Mouse (Mus musculus): ENCODE data around the gene Slc35e3.
"Not testable (repeated sequence)": the region's sequence is repeated elsewhere in the genome, so short reads cannot be mapped to it uniquely, and the experiment has no call there.

Slc35e3 gene

DNA sequence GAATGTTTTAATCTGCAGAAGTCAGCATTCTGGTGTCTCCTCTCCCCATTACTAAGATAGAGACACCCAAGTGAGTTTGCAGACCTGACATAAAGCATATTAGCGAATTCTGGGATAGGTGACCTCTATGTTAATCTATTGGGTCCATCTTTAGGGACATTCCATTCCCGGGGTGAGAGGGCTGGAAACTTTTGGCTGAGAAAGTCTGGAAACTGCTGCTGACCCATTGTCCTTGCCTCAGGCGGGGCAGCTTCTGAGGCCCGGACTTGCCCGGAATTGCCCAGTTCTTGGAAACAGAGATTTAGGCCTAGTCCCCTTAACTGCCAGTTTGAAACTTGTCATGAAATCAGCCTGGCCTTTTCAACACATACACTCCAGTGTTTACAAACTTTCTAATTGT lies 34.8 kb downstream of the Slc35e3 start:
- DNase-seq = no peak

DNA sequence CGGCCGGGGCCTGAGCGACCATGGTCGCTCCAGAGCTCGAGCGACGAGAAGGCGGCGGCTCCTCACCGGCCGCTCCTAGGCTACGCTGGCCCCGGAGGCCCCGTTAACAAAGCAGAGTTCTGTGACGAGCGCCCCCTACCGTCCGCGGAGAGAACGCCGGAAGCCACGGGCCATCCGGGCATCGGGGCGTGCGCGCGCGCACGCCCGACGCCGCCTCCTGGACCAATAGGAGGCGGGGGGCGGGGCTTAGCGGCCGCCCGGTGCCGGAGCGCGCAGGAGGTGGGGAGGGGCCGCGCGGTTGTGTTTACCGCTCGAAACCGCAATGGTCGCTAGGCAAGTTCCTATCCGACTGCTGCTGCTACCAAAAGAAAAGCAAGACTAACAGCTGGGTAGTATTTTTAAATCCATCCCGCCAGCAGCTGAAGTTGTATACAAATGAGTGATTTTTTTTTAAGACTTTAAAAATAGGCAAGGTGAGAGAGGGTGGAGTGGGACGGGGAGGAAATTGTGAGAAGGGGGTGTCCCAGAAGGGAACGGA lies 35.5 kb downstream of the Slc35e3 start, which contains the start of gene Mdm2:
TSS of gene Mdm2 (minus strand) at position 155 of the 538 bp plus-strand sequence.
- peak; percentile 99 for DNase-seq

DNA sequence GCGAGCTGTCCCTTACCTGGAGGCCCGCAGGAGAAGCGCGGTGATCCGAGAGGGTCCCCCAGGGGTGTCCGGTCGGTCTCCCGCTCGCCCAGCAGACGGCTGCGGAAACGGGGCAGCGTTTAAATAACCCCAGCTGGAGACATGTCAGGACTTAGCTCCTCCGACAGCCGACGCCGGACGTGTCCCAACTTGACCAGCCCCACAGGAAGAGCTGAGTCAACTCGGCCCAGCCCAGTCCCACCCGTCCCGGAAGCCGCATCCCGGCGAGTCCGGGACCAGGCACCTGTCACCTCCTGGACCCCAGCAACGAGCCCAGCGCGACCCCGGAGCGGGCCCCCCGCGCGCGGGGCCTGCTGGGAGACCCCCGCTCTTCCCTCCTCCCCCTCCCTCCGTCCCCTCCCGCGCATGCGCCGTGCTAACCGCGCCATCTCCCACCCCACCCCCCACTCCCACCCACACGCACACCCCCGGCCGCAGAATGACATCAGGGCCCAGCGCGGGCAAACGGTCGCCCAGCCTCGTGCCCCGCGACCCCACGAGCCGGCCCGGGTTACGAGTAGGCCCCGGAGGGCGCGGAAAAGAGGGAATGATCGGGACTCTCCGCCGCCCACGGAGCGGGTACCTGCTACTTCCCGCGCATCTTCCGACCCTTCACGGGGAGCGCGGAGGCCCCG lies 36.1 kb downstream of the Slc35e3 start:
- DNase-seq = peak; percentile 79

DNA sequence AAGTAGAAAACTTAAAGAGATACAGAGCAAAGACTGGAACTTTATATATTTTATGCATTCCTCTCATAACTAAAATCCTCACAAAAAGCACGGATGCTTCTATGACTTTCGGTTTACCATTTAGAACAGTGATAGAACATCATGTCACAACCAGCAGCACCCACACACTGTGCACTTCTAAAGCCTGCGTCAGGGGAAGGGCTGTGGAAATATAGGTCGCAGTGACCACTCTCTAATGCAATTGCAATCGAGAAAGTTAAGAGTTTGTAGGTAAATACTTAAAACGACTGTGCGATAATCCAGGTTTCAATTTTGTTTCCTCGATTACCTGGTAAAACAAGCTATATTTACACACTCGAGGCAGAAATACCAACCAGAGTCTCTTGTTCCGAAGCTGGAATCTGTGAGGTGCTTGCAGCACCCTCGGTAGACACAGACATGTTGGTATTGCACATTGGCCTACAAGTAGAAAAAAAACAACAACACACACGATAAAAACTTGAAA lies 36.8 kb downstream of the Slc35e3 start:
- DNase-seq = no peak

DNA sequence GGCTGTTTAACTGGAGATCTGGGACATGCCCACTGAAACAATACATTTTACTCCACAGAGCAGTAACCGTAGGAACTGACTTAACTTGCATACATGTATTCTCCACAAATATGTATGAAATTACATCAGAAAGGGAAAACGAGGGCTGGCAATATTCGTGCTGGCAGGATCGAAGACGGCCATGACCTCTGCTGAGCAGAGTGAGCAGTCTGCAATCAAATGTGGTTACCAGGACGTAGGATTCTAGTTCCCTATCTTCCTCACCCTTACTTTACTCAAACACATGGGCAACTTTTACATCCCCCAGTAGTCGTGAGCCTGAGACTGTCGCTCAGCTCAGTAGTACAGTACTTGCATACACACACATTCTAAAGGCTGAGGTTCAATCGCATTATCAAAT lies 37.3 kb downstream of the Slc35e3 start:
- no peak for DNase-seq

DNA sequence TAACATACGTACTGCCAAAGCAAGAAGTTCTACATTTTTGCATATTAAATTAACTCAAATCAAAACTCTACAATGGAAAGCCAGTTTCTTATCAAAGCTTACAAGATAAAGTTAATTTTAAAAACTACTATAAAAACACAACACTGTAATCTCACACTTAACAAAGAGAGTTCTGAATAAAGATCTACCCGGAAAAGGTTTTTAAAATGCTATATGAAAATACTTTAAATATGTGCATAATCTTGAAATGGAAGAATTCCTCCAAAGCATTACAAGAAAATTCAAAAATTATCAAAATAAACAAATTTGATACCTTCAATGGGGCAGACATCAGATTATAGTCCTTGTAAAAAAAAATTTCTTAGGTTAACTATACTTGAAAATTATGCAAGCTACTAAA lies 37.8 kb downstream of the Slc35e3 start:
- no peak for DNase-seq

DNA sequence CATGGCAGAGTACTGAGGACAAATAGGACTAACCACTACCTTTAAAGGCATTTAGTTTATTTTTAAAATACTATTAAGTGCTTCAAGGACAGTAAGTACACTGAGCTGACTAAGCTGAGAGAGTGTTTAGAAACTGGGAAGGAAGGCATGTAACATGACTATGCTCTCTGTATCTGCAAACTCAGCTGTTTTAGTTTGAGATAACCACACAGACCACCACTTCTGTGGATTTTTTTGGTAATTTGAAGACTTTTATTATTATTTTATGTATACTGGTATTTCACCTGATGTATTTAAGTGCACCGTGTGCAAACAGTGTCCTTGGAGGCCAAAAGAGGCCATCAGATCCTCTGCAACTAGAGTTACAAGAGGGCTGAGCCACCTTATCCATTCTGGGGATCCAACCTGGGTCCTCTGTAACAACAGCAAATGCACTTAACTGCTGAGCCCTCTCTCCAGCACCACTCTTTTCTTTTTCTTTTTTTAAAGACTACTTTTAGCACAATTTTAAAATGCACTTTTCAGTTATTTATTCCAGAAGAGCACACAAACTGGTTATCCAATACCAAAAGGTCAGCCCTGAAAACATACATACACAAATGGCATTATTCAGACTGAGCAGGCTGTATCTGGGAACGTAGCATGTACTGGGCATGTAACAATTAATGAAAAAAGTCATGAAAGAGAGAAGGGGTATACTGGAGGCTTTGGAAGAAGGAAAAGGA lies 38.9 kb downstream of the Slc35e3 start:
- DNase-seq = no peak

DNA sequence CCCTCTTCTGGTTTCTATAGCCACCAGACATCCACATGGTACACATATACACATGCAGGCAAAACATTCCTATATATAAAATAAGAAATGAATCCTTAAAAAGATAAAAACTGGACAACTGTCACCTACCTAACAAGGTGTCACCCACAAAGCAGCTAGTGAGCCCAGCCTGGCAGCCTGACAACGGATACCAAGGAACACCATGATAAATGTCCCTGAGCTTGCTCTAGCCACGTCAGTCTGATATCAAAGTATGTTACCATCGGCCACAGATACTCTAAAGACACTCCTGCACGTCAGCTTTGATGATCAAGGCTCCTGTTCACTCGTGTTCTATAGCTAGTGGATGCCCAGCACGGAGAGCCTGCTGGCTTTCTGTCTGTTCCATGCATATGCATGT lies 39.7 kb downstream of the Slc35e3 start:
- no peak for DNase-seq

DNA sequence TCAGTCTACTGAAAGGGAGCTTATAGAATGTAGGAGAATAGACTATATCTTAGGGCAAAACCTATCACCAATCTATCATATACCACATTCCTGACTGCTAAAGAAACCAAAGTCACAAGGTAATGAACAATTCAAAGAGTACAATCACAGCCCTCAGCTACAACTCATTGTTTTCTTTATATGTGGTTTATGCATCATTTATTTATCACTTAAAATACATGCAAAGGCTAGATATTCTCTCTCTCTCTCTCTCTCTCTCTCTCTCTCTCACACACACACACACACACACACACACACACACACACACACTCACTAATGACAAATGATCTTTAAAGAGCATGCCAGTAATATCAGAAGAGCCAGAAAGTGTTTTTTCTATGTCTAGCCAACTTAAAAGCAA lies 40.4 kb downstream of the Slc35e3 start:
- no peak for DNase-seq

DNA sequence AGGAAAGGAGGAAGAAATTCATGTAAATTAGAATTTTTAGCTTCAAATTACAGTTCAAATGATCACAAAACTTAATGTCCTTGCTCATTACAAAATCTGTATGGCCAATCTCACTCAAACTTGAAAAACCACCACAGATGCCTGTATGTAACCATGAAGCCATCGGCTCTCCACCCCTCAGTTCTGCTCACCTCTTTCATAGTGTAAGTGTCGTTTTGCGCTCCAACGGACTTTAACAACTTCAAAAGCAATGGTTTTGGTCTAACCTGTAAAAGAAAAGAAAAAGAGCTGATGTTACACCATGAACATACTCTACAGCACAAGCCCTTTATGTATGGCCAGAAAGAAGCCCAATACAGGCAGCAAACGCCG lies 41.2 kb downstream of the Slc35e3 start:
- DNase-seq = no peak

DNA sequence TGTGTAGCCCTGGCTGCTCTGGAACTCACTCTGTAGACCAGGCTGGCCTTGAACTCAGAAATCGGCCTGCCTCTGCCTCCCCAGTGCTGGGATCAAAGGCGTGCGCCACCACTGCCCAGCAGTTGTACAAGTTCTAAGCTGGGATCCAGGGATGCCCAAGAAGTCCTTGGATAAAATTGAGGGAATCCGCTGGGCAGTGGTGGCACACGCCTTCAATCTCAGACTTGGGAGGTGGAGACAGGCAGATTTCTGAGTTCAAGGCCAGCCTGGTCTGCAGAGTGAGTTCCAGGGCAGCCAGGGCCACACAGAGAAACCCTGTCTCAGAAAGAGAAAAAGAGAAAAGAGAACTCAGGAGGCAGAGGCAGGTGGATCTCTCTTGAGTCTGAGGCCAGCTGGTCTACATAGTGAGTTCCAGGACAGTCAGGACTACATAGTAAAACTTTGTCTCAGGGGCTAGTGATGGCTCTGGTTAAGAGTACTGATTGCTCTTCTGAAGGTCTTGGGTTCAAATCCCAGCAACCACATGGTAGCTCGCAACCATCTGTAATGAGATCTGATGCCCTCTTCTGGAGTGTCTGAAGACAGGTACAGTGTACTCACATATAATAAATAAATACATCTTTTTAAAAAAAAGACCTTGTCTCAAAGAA lies 41.7 kb downstream of the Slc35e3 start:
- DNase-seq = not testable (repeated sequence)

DNA sequence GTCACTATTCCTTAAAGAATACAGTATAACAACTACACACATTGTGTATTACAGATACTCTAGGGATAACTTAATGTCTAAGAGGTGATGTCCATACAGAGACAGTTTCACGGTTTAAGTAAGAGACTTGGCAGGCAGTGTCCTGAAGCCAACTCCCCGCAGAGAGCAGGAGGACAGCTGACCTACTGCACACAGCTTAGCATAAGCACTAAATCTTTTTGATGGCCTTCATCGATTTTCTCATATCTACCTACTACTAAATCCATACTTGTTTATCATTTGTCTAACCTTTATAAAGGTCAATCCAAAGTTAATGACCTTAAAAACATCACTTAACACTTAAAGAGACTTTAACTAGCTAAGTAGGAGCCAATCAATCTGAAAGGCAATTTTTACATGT lies 42.7 kb downstream of the Slc35e3 start:
- DNase-seq = no peak

DNA sequence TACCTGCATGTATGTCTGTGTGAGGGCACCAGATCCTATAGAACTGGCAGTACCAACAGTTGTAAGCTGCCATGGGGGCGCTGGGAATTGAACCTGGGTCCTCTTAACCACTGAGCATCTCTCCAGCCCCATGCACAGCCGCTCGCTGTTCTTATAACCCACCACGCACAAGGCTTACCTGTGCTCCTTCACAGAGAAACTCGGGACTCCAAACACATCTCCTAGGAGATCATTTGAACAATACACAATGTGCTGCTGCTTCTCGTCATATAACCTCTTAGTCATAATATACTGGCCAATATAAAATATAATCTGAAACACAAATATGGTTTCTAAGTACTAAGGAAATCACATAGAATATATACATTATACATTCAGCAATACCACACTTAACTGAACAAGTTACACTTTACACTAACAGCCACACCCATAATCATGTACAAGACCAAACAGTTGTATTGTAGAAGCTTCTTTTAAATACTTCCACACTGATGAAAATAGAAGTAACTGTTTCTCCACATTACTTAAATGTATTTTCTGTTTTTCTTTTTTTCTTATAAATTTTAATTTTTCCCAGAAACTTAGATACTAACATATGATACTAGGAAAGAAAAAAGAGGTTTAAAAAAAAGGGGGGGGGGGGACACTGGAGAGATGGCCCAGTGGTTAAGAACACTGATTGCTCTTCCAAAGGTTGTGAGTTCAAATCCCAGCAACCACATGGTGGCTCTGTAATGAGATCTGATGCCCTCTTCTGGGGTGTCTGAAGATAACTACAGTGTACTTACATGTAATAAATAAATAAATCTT lies 43.9 kb downstream of the Slc35e3 start:
- no peak for DNase-seq

DNA sequence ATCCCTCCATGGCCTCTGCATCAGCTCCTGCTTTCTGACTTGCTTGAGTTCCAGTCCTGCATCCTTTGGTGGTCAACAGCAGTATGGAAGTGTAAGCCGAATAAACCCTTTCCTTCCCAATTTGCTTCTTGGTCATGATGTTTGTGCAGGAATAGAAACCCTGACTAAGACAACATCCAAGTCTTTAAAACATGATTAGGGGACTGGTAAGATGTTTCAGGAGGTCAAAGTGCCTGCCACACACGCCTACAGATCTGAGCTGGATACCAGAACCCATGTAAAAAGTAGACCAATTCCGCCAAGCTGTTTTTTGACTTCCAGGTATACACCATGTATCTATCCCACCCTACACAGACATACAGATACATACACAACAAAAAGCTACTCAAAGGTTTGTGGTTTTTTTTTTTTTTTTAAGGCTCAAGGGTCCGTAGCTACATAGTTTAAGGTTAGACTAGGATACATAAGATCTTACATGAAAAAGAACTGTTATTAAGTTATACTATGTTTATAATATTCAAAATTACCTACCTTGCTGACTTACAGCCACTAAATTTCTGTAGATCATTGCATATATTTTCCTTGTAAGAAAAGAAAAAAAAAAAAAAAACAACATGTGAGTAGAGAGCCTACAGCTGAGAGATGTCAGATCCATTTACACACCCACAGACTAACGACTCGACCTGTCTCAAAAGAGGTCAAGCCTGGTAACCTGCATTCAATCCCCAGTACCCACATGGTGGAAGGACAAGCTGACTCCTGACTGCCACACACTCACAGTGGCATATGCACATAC lies 44.9 kb downstream of the Slc35e3 start:
- DNase-seq = no peak

DNA sequence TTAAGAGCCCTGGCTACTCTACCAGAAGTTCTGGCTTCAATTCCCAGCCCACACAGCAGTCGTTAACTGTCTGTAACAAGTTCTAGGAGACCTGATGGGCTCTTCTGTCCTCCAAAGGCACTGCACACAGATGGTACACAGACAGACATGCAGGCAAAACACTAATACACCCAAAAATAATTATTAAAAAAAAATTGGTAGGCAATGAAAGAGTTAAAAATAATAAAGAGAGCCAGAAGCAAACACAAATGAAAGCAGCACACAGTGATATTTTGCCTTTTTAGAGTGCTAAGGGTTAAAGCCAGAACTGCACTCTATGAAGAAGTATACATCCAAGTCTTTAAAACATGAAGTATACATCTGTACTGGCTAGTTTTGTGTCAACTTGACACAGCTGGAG lies 45.7 kb downstream of the Slc35e3 start:
- DNase-seq = no peak

DNA sequence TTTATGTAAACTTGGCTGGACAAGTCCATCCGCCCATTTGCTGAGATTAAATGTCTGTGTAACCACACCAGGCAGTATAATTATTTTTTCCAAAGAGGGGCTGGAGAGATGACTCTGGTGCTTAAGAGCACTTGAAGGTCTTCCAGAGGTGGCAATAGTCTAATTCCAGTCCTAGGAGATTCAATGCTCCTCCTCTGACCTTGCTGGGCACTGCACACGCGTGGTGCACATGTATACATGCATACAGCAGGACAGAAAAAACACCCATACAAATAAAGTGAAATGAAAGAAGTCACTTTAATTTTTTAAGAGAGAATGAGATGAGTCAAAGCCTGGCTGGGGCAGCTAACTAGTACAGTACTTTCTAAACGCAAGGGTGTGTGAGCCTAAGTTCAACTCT lies 46.3 kb downstream of the Slc35e3 start:
- no peak for DNase-seq

DNA sequence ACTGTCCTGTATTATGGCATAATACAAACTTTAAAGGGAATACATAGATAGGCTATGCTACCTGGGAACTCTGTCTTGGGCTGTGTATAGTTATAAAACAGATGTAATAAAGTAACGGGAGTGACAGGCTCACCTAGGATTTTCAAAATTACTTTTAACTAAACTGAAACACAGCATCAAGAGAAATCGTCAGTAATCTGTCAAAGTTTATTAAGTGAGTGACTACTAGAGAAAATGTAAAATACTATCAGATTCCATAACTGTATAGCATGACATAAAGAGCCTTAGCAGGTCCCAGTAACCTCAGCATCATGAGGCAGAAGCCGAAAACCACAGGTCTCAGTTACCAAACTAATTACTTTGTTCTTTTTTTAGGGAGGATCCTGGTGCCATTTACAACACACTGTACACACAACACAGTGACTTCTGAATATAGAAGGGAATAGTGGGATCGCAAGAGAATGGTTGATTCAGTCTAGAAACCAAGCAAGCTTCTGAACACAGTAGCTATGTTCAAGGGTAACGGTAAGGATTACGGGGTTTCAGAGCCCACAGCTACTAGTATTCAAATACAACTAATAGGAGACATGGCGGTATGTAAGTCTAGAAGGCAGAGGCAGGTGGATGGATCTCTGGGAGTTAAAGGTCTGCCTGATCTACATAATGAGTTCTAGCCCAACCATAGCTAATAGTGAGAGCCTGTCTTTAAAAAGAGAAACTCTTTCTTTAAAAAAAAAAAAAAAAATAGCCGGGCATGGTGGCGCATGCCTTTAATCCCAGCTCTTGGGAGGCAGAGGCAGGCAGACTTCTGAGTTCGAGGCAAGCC lies 47.6 kb downstream of the Slc35e3 start:
- no peak for DNase-seq

DNA sequence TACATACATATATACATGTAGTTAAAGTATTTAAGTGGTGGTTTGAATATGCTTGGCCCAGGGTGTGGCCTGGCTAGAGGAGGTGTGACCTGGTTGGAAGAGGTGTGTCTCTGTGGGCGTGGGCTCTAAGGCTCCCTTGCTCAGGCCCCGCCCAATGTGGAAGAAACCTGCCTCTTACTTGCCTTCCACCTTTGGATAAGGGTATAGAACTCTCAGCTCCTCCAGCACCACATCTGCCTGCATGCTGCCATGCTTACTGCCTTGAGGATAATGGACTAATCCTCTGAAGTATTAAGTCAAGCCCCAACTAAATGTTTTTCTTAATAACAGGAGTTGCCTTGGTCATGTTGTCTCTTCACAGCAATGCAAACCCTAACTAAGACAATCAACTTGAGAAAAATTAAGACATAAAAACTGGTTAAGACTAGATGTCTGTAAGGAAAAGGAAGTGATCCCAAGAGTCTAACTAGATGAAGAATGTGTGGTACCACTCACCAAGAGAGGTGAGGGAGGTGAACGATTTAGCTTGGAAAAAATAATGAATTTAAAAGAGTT lies 48.5 kb downstream of the Slc35e3 start:
- no peak for DNase-seq

DNA sequence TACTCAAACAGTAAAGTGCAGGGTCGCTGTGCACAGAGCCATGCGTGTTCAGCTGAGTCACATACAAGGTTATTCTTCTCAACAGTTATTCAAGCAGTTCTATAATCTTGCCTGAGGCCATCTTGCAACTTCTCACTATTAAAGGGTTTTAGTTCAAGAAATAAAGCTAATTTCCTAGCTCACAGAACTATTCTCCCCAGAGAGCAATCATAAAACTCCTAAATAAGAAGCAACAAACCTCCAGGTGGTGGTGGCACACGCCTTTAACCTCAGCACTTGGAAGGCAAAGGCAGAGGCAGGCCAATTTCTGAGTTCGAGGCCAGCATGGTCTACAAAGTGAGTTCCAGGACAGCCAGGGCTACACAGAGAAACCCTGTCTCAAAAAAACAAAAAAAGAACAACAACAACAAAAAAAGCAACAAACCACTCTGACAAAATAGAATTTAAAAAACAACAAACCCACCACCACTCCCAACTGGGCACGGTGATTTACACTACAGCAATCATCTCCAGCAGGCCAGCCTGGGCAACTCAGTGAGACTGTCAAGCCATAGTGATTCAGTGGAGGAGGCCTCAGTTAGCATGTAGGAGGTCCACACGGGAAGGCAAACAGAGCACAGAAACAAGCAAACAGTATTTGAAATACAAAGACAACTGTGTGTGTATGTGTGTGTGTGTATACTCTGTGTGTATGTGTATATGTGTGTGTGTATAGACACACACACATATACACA lies 49.2 kb downstream of the Slc35e3 start:
- no peak for DNase-seq
